Mouse (Mus musculus) 3134 (cell line): ENCODE data around the gene Cnot6.
A peak's percentile ranks its signal among the peaks of the same experiment; 100 is the strongest.

Source experiments
- DNase-seq: peaks from one replicate; pipeline ENCODE4 v3.0.0-alpha.2; 2011; ENCODE audit warnings: low spot score; ENCODE audit not compliant: insufficient read length; ENCODE audit errors: extremely low read depth

The Cnot6 gene

DNA sequence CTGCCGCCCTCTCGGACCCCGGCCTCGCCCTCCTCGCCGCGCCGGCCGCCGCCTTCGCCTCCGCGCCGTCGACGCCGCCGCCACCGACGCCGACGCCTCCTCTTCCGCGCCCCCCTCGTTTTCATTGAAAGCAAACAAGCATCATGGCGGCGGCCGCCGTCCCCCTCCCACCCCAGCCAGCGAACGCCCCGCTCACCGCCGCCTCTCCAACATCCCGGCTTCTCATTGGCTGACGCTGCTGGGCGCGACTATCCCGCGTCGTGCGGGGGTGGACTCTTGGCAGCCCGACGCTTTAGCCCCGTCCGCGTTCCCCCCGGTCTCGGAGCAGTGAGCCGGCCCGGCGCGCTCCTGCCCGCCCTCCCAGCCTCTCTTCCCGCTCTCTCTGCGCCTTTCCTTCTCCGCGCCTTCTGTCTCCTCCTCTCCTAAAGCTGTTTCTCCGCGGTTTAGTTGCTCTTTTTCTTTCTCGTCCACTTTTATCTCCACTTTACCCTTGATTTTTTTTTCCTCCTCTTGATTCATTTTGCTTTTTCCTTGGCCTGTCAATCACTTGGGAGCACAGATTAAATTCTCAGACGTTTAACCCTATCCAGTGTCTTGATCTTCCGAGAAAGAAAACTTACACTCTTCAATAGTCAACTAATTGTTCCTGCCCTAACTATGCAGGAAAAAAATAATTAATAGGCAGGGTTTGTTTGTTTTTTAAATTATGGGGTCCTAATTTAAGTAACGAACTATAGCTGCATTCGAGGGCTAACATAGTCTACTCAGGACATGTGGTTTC, at the start of gene Cnot6:
Cnot6 (minus strand) TSS at position 169 of the 781 bp plus-strand sequence.
- peak; percentile 95 for DNase-seq

DNA sequence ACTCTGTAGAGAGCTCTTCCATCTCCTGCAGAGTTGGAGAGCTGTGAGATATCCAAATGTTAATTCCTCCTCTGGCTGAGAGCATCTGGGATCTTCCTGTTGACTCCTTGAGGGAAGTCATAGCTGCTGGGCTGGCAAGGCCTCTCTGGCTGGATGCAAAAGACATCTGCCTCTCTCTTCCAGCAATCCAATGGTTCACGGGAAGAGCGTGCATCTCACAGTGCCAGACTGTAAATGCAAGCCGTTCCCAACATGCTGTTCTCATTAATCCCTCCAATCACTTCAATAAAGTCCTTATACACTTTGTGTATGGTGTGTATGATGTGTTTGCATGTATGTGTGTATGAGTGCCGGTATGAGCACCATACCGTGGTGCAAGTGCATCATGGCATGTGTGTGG, 48.6 kb upstream of the Cnot6 start:
- no peak for DNase-seq

DNA sequence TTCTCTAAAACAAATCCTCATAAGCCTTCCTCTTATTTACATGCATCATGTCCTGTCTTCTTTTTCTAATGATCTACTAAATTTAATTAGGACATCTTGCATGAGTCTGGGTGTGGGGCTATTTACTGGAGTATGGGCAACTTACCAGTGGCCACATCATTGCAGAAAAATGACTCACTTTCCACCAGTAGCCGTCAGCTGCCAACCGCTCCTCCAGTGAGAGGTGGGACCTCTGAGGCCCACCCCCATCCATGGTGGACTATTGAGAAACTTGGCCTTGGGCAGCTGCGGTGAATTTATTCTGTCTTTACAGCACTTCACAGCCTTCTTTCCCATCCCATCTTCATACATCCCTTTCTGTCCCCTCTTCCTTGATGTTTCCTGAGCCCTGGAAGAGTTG, 45.6 kb upstream of the Cnot6 start:
- DNase-seq: peak; percentile 51

GRCm38 (mm10) chr11:49754958-49755665, 42.6 kb upstream of the Cnot6 start:
- DNase-seq: peak; percentile 41

GRCm38 (mm10) chr11:49746756-49747155, 34.2 kb upstream of the Cnot6 start:
- DNase-seq: no peak

DNA sequence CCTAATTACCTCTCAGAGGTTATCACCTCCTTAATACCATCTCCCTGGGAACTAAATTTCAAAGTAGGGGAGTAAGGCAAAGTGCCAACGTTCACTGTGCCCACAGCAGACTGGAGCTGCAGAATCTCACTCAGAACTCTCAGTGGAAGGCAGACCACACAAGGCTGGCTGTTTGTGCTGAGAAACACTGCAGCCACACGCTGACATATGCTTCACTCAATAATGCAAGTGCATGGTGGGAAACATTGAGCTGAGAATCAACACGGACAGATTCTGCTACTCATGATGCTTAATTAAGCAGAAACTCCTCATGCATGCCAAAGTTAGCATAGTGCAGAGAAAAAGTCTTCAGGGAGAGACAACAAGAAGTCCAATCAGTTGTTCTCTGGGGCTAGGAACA, 33.3 kb upstream of the Cnot6 start:
- no peak for DNase-seq

DNA sequence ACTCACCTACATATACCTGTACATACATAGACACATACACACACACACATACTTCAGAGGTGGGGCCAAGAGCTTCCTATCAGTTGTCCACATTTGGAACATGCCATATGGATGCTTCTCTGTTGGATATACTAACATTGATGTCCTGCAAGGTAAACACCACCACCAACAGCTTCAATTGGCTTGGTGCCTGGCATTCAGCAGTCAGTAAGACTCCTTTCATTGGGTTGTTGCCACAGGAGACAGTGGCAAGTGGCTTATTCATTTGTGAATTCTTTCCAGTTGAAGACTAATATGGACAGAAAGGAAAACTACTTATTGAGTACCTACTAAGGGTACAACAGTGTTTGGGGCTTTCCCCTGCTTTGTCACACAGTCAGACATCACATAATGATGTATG, 32.5 kb upstream of the Cnot6 start:
- no peak for DNase-seq

DNA sequence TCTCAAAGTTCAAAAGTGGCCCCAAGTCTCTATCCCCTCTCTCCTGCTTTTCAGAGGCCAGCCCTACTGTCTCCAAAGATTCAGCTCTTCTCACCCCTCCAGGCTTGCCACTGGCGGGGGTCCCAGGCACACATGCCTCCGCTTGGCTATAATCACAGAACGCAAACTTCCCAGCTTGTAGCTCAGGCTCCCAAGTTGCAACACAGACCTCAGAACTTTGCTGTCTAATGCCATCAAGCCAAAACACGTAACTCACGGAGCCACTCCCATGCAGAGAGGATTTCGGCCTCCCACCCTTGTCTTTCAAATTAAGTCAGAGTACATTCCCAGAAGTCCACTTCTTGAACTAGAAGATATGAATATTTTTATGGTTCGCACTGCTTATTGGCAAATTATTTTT, 31.1 kb upstream of the Cnot6 start:
- DNase-seq: no peak

GRCm38 (mm10) chr11:49742248-49742647, 29.7 kb upstream of the Cnot6 start:
- no peak for DNase-seq

- no peak for DNase-seq
Measured at GRCm38 (mm10) chr11:49739776-49740175, 27.3 kb upstream of the Cnot6 start.

- peak; percentile 36 for DNase-seq
Measured at GRCm38 (mm10) chr11:49738659-49739406, 26.3 kb upstream of the Cnot6 start.

DNA sequence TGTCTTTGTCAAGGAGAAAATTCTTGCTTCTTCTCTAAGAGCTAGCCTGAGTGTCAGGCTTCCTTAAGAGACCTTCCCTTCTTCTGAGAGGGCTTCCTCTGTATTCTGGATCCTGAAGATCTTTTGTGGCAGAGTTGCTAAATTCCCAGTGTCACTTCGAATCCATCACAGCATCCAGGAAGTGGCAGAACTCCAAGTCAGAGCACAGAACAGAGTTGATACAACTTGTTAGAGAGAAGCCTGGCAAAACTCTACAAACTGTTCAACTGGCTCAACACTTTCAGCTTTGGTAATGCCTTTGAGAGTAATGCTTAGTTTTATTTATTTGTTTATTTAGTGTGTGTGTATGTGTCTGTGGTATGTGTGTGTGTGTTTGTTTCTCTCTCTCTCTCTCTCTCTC, 25.1 kb upstream of the Cnot6 start:
- DNase-seq: no peak

- DNase-seq: no peak
Measured at GRCm38 (mm10) chr11:49734771-49735170, 22.2 kb upstream of the Cnot6 start.

DNA sequence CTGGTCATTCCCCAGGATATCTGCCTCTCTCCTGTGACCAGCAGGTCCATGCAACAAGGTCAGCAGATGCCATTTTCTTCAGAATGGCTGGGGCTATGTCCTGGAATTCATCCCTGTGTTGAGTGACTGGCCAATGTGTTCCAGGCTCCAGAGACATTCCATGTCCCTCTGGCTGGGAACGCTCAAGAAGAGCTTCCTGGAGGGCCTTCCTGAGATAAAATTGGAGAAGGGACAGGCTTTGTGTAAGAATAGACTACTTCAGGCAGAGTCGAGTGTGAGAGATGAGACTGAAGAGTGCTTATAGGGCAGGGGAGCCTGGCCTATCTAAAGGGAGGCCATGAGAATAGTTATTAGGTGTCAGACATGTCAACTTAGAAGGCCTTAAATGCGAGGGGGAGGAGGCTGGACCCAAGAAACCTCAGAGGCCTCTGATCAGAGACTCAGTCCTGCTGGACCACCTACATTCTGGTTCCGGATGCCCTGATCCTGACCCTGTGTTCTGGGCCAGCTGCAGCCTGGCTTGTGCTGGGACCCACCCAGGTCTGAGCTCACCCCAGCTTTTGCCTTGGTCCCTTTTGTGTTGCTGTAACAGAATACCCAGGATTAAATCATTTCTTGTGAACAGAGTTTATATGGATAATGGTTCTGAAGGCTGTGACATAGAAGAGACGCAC, 17.9 kb upstream of the Cnot6 start:
- DNase-seq: no peak

- no peak for DNase-seq
Measured at GRCm38 (mm10) chr11:49727877-49728276, 15.4 kb upstream of the Cnot6 start.

GRCm38 (mm10) chr11:49726800-49727199, 14.3 kb upstream of the Cnot6 start:
- no peak for DNase-seq

GRCm38 (mm10) chr11:49724676-49725075, 12.2 kb upstream of the Cnot6 start:
- no peak for DNase-seq

DNA sequence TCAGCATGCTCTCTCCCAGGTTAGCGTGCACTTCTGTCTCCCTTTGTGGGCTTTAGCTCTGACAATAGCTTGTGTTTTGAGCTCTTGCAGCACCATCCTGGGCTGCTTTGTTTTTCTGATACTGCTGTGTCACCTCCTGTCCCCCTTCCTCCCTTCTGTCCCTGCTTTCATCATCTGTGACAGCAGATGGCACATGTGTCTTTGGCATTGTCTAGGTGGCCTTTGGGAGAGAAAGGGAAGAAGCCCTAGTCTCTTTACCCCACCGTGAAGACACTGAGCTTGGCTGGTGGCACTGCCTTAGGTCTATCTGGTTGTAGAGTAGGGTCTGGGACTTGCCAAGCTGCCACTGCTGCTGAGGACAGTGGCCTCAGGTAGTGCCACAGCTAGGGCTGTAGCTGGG, 10.8 kb upstream of the Cnot6 start:
- DNase-seq: no peak

DNA sequence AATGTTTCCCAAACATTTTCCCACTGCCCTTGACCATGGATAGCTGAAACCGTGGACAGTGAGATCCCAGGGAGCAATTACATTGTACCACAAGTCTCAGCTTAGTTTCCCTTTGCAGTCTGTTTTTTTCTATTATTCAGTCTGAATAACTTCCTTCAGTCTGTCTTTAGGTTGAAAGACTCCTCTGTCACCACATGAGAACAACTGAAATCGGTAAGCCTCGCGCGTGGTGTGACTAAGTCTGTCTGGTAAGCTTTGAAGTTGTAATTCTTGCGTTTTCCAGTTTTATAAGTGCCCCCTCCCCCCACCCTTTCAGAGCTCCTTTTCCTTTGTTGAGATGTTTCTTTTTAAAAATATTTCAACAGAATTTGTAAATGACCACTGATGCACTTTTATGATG, 10.2 kb upstream of the Cnot6 start:
- DNase-seq: no peak

GRCm38 (mm10) chr11:49721358-49721757, 8.8 kb upstream of the Cnot6 start:
- no peak for DNase-seq
